Mouse (Mus musculus): ENCODE results near the gene Cbfa2t3. TPM values are rescaled to one million over a fixed set of nuclear protein-coding genes. Genes with fewer than 3 reads are reported as not detected.

Cbfa2t3 gene
- polyA plus RNA-seq, 1 experiment = 58.8 TPM

GRCm38 (mm10) chr8:122618660-122619378 lies 80.1 kb downstream of the Cbfa2t3 start:
- TF ChIP-seq CTCF (IDR thresholded peaks at IDR 0.05; ENCODE audit: control insufficient read depth, insufficient read depth, low read length) (no peak), POLR2A (IDR thresholded peaks at IDR 0.05; ENCODE audit: borderline replicate concordance, control insufficient read depth, low read depth, low read length) (no peak)
- 65% methylated on average over 6 of the region's 6 CpGs for WGBS
- H3K4me3 ChIP-seq (replicated peaks; ENCODE audit: control insufficient read depth, low read depth, low read length) = no peak overlapping the region
- H3K4me1 ChIP-seq (ENCODE audit: control insufficient read depth, insufficient read depth, low read length) = no peaks in the 10 kb centered on the region; the same call in 1 of the 2 replicates
- H3K27ac ChIP-seq (ENCODE audit: control insufficient read depth, insufficient read depth, low read depth, low read length, poor library complexity) = peak overlapping the region; percentile 2; the same call in 1 of the 2 replicates

- H3K27ac ChIP-seq (ENCODE audit: control insufficient read depth, insufficient read depth, low read depth, low read length, poor library complexity) = 0 out of 2 replicates have a peak overlapping the region, but pooled peaks have one; percentile 1
- no peaks in the 10 kb centered on the region; the same call in 1 of the 2 replicates for H3K4me1 ChIP-seq (ENCODE audit: control insufficient read depth, insufficient read depth, low read length)
- WGBS = 46% methylated on average over 5 of the region's 7 CpGs
- H3K4me3 ChIP-seq (replicated peaks; ENCODE audit: control insufficient read depth, low read depth, low read length) = no peak overlapping the region
- no peak for TF ChIP-seq POLR2A (IDR thresholded peaks at IDR 0.05; ENCODE audit: borderline replicate concordance, control insufficient read depth, low read depth, low read length)
- TF ChIP-seq CTCF (IDR thresholded peaks at IDR 0.05; ENCODE audit: control insufficient read depth, insufficient read depth, low read length) = peak; percentile 79
These were observed 80.9 kb downstream of the Cbfa2t3 start for GRCm38 (mm10) chr8:122617947-122618546.

- Histone ChIP-seq H3K27ac (ENCODE audit: control insufficient read depth, insufficient read depth, low read depth, low read length, poor library complexity) (no peak overlapping the region), H3K4me1 (ENCODE audit: control insufficient read depth, insufficient read depth, low read length) (peaks cover 5% of the 10 kb centered on the region), H3K4me3 (replicated peaks; ENCODE audit: control insufficient read depth, low read depth, low read length) (no peak overlapping the region)
- TF ChIP-seq POLR2A (IDR thresholded peaks at IDR 0.05; ENCODE audit: borderline replicate concordance, control insufficient read depth, low read depth, low read length) (no peak), CTCF (IDR thresholded peaks at IDR 0.05; ENCODE audit: control insufficient read depth, insufficient read depth, low read length) (no peak)
- 69% methylated on average over 9 of the region's 9 CpGs for WGBS
These were observed 82.6 kb downstream of the Cbfa2t3 start for GRCm38 (mm10) chr8:122616181-122616905.

GRCm38 (mm10) chr8:122611295-122612133 lies 87.4 kb downstream of the Cbfa2t3 start, which contains the start of the genes Galns and Trappc2l:
Gene Galns, minus strand, starts transcription at chr8:122611463.
Gene Trappc2l, plus strand, starts transcription at chr8:122611640.
- H3K4me3 ChIP-seq (replicated peaks; ENCODE audit: control insufficient read depth, low read depth, low read length) = peak within 1 kb of the TSS; percentile 87

GRCm38 (mm10) chr8:122610612-122611277 lies 88.2 kb downstream of the Cbfa2t3 start:
- WGBS = 3% methylated on average over 20 of the region's 20 CpGs
- no peak for TF ChIP-seq CTCF (IDR thresholded peaks at IDR 0.05; ENCODE audit: control insufficient read depth, insufficient read depth, low read length)
- no peak for TF ChIP-seq POLR2A (IDR thresholded peaks at IDR 0.05; ENCODE audit: borderline replicate concordance, control insufficient read depth, low read depth, low read length)
- peaks cover 6% of the 10 kb centered on the region for H3K4me1 ChIP-seq (ENCODE audit: control insufficient read depth, insufficient read depth, low read length)

More at GRCm38 (mm10) chr8:122611295-122612133, 87.4 kb downstream of the Cbfa2t3 start, which contains the start of the genes Galns and Trappc2l:
- TF ChIP-seq POLR2A (IDR thresholded peaks at IDR 0.05; ENCODE audit: borderline replicate concordance, control insufficient read depth, low read depth, low read length) (peak; percentile 80; the same call in 1 of the 2 replicates), CTCF (IDR thresholded peaks at IDR 0.05; ENCODE audit: control insufficient read depth, insufficient read depth, low read length) (peak; percentile 31; the same call in 1 of the 2 replicates)
- Histone ChIP-seq H3K4me1 (ENCODE audit: control insufficient read depth, insufficient read depth, low read length) (peaks cover 6% of the 10 kb centered on the region), H3K27ac (ENCODE audit: control insufficient read depth, insufficient read depth, low read depth, low read length, poor library complexity) (peak within 1 kb of the TSS; percentile 97)
- under 1% methylated on average over 56 of the region's 57 CpGs for WGBS

GRCm38 (mm10) chr8:122610209-122610608 lies 88.7 kb downstream of the Cbfa2t3 start:
- Histone ChIP-seq H3K4me1 (ENCODE audit: control insufficient read depth, insufficient read depth, low read length) (peaks cover 6% of the 10 kb centered on the region), H3K4me3 (replicated peaks; ENCODE audit: control insufficient read depth, low read depth, low read length) (peak overlapping the region; percentile 30), H3K27ac (ENCODE audit: control insufficient read depth, insufficient read depth, low read depth, low read length, poor library complexity) (no peak overlapping the region)
- no peak for TF ChIP-seq CTCF (IDR thresholded peaks at IDR 0.05; ENCODE audit: control insufficient read depth, insufficient read depth, low read length)
- no peak for TF ChIP-seq POLR2A (IDR thresholded peaks at IDR 0.05; ENCODE audit: borderline replicate concordance, control insufficient read depth, low read depth, low read length)
- WGBS = 59% methylated on average over 4 of the region's 4 CpGs

More at GRCm38 (mm10) chr8:122610612-122611277, 88.2 kb downstream of the Cbfa2t3 start:
- Histone ChIP-seq H3K4me3 (replicated peaks; ENCODE audit: control insufficient read depth, low read depth, low read length) (peak overlapping the region; percentile 87), H3K27ac (ENCODE audit: control insufficient read depth, insufficient read depth, low read depth, low read length, poor library complexity) (peak overlapping the region; percentile 97)

- Histone ChIP-seq H3K4me3 (replicated peaks; ENCODE audit: control insufficient read depth, low read depth, low read length) (no peak overlapping the region), H3K4me1 (ENCODE audit: control insufficient read depth, insufficient read depth, low read length) (peaks cover 1% of the 10 kb centered on the region; the same call in 1 of the 2 replicates), H3K27ac (ENCODE audit: control insufficient read depth, insufficient read depth, low read depth, low read length, poor library complexity) (no peak overlapping the region)
- WGBS = 68% methylated on average over 11 of the region's 12 CpGs
- TF ChIP-seq POLR2A (IDR thresholded peaks at IDR 0.05; ENCODE audit: borderline replicate concordance, control insufficient read depth, low read depth, low read length) = no peak
These were observed 92.1 kb downstream of the Cbfa2t3 start for GRCm38 (mm10) chr8:122606810-122607209.
